Mouse (Mus musculus) midbrain, embryonic 14.5 days (tissue): ENCODE results near the gene Mapt. TPM values are rescaled to one million over a fixed set of nuclear protein-coding genes. Genes with fewer than 3 reads are reported as not detected.

Source experiments
- ATAC-seq: fragments of 200-750 bp; cut with Nextera tagmentation; 2 replicates; pipeline ENCODE4 v1.8.0; 2017; ENCODE audit warnings: moderate number of reproducible peaks, moderate library complexity; ENCODE audit not compliant: low FRiP score, low TSS enrichment
- DNase-seq: peaks from one replicate; pipeline ENCODE4 v3.0.0-alpha.2; 2015
- H3K27ac ChIP-seq: fragments of 300-500 bp; sonication (generic); replicated peaks from 2 replicates; pipeline ENCODE4 v1.5.1; 2014; ENCODE audit warnings: mild to moderate bottlenecking, low read depth, low read length, moderate library complexity
- H3K27me3 ChIP-seq: fragments of 300-500 bp; sonication (generic); 2 replicates; pipeline ENCODE4 v1.6.1; 2014; ENCODE audit warnings: low read length, control low read depth, mixed read lengths; ENCODE audit not compliant: control insufficient read depth, insufficient read depth
- H3K36me3 ChIP-seq: fragments of 300-500 bp; sonication (generic); 2 replicates; pipeline ENCODE4 v1.6.1; 2014; ENCODE audit warnings: low read length, control low read depth; ENCODE audit not compliant: control insufficient read depth, insufficient read depth
- H3K4me1 ChIP-seq: fragments of 300-500 bp; sonication (generic); 2 replicates; pipeline ENCODE4 v1.6.1; 2014; ENCODE audit warnings: mild to moderate bottlenecking, antibody characterized with exemption, low read length, control low read depth; ENCODE audit not compliant: control insufficient read depth, insufficient read depth
- H3K4me2 ChIP-seq: fragments of 300-500 bp; sonication (generic); 2 replicates; pipeline ENCODE4 v1.6.1; 2014; ENCODE audit warnings: mild to moderate bottlenecking, low read length, moderate library complexity
- H3K4me3 ChIP-seq: fragments of 300-500 bp; sonication (generic); replicated peaks from 2 replicates; pipeline ENCODE4 v1.5.1; 2014; ENCODE audit warnings: low read depth, low read length
- H3K9ac ChIP-seq: fragments of 300-500 bp; sonication (generic); replicated peaks from 2 replicates; pipeline ENCODE4 v1.6.1; 2014; ENCODE audit warnings: mild to moderate bottlenecking, low read length, moderate library complexity
- H3K9me3 ChIP-seq: fragments of 300-500 bp; sonication (generic); 2 replicates; pipeline ENCODE4 v1.6.1; 2016; ENCODE audit warnings: low read length, control low read depth, mixed read lengths; ENCODE audit not compliant: control insufficient read depth
- WGBS: fragments of 180-500 bp; shearing (Covaris S2); extraction: QIAGEN DNeasy Blood & Tissue Kit; methylation state at CpG from one replicate; pipeline ENCODE4 v1.1.7; 2014; 5-methylcytosine and 5-hydroxymethylcytosine counted together
- polyA plus RNA-seq: library from polyadenylated mRNA; unstranded; fragments of >200 nt; fragmentation: Nextera tagmentation; extraction: Ambion mirVana; gene quantifications from 2 replicates; pipeline ENCODE4 v1.2.1, GENCODE M21; 2014

Gene Mapt
- polyA plus RNA-seq, 1 experiment from 2014 or later = 836 TPM

DNA sequence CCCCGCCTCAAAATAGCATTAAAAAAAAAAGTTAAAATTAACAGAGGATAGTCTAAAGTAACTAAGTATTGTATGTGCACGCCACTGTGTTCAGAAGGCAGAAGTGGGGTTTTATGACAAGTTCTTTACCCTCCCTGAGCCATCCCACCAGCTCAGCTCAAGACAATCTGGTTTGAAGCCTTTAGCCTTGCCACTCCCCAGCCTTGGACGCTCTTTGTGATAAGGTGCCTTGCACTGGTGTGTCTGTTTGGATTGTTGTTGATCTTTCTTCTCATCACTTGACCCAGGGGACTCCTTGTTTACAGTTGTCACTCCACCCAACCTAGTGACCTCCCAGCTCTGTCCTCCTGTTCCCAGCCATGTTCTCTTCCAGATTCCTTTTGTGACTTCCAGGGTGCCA, 86.4 kb downstream of the Mapt start:
- no peak overlapping the region for H3K4me3 ChIP-seq
- no peak overlapping the region for H3K4me2 ChIP-seq
- 87% methylated on average over 3 of the region's 3 CpGs for WGBS
- H3K4me1 ChIP-seq = peaks cover 16% of the 10 kb centered on the region
- no peak for ATAC-seq
- no peak overlapping the region for H3K27ac ChIP-seq
- no peaks in the 10 kb centered on the region for H3K27me3 ChIP-seq
- H3K9me3 ChIP-seq = no peaks in the 10 kb centered on the region
- no peak overlapping the region for H3K9ac ChIP-seq
- no peak for DNase-seq
- peaks cover 47% of the 10 kb centered on the region for H3K36me3 ChIP-seq

DNA sequence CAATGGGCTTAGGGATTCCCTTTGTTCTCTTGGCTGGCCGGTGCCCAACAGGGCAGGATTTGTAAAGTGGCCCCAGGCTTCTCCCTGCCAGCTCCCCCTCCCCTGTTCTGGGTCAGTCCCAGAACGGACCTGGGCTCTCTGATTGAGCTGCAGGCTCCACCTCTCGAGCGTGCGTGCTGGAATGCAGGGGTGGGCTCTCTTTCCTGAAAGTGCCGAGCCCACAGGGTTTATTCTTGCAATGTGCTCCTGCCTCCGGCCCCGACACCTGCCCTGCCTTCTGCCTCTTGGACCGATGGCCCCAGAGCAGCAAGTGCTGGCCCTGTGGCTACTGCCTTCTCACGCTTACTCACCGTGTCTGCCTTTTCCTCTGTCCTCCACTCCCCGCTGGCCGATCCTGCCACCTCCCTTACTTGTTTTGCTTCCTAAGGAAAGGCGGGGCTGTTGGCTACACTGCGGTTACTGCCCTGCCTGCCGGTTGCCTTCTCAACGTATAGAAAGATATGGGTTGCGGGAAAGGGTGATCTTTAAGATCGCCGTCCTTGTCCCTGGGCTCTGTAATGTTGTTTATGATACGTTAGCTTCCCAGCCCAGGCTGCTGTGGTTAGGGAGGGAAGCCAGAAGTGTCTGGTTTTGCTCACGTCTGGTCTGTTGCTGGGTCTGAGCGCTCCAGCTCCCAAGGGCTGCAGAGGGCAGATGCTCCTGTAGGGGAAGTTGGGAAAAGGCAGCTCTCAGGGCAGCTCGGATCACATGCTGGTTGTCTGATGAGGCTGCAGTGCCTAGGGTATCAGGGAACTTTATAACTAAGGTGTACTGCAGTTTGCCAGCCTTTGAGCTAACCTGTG, 88.0 kb downstream of the Mapt start:
- peak overlapping the region; percentile 49 for H3K4me2 ChIP-seq
- peak; percentile 46 for ATAC-seq
- under 1% methylated on average over 24 of the region's 24 CpGs for WGBS

DNA sequence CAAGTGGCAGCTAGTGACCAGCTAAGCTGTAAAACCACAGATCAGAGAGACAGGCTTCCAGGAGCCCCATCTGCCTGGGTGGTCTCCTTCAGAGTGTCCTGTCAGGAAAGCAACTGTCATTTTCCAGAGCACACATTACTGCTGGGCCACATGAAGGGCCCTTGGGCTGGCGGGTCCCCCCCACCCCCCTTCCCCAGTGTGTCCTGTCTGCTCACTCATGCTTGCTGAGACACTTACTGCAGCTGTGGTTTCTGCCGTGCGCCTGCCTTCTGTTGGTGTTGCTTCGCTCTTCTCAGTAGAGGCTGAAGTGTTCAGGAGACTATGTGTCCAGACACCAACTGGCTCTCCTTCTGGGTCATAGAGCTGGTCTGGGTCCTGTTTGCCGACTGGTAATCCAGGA, 89.3 kb downstream of the Mapt start:
- Histone ChIP-seq H3K27ac (no peak overlapping the region), H3K4me1 (peaks cover 16% of the 10 kb centered on the region), H3K36me3 (peaks cover 32% of the 10 kb centered on the region), H3K9me3 (no peaks in the 10 kb centered on the region), H3K9ac (no peak overlapping the region), H3K27me3 (no peaks in the 10 kb centered on the region), H3K4me2 (no peak overlapping the region), H3K4me3 (no peak overlapping the region)
- WGBS = 43% methylated on average over 5 of the region's 5 CpGs
- ATAC-seq (no peak), DNase-seq (no peak)

More for the DNA sequence above, 88.0 kb downstream of the Mapt start:
- no peaks in the 10 kb centered on the region for H3K9me3 ChIP-seq
- H3K36me3 ChIP-seq = peaks cover 39% of the 10 kb centered on the region
- peak; percentile 72 for DNase-seq
- H3K4me3 ChIP-seq = peak overlapping the region; percentile 17
- peak overlapping the region; percentile 42; the same call in 1 of the 2 replicates for H3K27ac ChIP-seq
- H3K9ac ChIP-seq = peak overlapping the region; percentile 14
- H3K27me3 ChIP-seq = no peaks in the 10 kb centered on the region
- peaks cover 16% of the 10 kb centered on the region for H3K4me1 ChIP-seq

DNA sequence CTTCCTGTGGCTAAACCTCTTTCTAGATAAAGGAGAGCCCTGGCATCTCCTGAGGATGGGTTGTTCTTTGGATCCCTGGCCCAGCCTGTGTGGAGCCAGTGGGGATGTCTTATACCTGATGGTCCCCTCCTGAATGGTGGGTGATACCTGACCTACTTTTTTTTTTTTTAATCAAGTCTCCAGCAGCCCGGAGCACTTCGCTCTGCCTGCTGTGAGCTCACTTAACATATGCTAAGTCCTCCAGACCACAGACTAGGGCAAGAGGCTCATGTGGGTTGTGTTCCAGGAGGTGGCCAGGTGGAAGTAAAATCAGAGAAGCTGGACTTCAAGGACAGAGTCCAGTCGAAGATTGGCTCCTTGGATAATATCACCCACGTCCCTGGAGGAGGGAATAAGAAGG, 91.0 kb downstream of the Mapt start:
- no peak overlapping the region for H3K27ac ChIP-seq
- H3K4me2 ChIP-seq = no peak overlapping the region
- H3K4me1 ChIP-seq = peaks cover 16% of the 10 kb centered on the region
- no peak for DNase-seq
- H3K27me3 ChIP-seq = no peaks in the 10 kb centered on the region
- WGBS = 33% methylated on average over 4 of the region's 4 CpGs
- no peak overlapping the region for H3K9ac ChIP-seq
- peaks cover 30% of the 10 kb centered on the region for H3K36me3 ChIP-seq
- no peak for ATAC-seq
- no peaks in the 10 kb centered on the region for H3K9me3 ChIP-seq
- H3K4me3 ChIP-seq = no peak overlapping the region

DNA sequence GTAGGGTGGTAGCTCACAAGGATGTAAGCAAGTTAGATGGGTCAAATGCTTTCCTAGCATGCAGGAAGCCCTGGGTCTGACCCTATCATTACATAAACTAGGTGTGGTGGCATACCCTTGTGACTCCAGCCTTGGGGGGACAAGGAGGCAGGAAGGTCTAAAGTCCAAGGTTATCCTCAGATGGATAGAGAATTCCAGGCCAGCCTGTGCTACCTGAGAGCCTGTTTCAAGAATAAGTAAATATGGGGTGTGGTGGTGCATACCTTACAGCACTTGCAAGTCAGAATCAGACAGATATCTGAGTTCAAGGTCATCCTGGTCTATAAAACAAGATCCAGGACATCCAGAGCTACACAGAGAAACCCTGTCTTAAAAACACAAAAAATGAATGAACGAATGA, 96.3 kb downstream of the Mapt start:
- no peak overlapping the region for H3K4me2 ChIP-seq
- WGBS = 93% methylated on average over 1 of the region's 1 CpGs
- DNase-seq (no peak), ATAC-seq (no peak)
- H3K27ac ChIP-seq = no peak overlapping the region
- H3K9me3 ChIP-seq = no peaks in the 10 kb centered on the region
- no peak overlapping the region for H3K9ac ChIP-seq
- H3K4me1 ChIP-seq = no peaks in the 10 kb centered on the region
- H3K36me3 ChIP-seq = peaks cover 58% of the 10 kb centered on the region
- H3K27me3 ChIP-seq = no peaks in the 10 kb centered on the region
- no peak overlapping the region for H3K4me3 ChIP-seq

DNA sequence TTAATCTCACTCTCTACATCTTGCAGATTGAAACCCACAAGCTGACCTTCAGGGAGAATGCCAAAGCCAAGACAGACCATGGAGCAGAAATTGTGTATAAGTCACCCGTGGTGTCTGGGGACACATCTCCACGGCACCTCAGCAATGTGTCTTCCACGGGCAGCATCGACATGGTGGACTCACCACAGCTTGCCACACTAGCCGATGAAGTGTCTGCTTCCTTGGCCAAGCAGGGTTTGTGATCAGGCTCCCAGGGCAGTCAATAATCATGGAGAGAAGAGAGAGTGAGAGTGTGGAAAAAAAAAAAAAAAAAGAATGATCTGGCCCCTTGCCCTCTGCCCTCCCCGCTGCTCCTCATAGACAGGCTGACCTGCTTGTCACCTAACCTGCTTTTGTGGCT, 96.8 kb downstream of the Mapt start:
- H3K27me3 ChIP-seq = no peaks in the 10 kb centered on the region
- no peak overlapping the region for H3K27ac ChIP-seq
- H3K4me3 ChIP-seq = no peak overlapping the region
- DNase-seq (no peak), ATAC-seq (no peak)
- H3K36me3 ChIP-seq = peaks cover 58% of the 10 kb centered on the region
- H3K9me3 ChIP-seq = no peaks in the 10 kb centered on the region
- H3K4me2 ChIP-seq = no peak overlapping the region
- no peak overlapping the region for H3K9ac ChIP-seq
- H3K4me1 ChIP-seq = no peaks in the 10 kb centered on the region
- 90% methylated on average over 6 of the region's 6 CpGs for WGBS

DNA sequence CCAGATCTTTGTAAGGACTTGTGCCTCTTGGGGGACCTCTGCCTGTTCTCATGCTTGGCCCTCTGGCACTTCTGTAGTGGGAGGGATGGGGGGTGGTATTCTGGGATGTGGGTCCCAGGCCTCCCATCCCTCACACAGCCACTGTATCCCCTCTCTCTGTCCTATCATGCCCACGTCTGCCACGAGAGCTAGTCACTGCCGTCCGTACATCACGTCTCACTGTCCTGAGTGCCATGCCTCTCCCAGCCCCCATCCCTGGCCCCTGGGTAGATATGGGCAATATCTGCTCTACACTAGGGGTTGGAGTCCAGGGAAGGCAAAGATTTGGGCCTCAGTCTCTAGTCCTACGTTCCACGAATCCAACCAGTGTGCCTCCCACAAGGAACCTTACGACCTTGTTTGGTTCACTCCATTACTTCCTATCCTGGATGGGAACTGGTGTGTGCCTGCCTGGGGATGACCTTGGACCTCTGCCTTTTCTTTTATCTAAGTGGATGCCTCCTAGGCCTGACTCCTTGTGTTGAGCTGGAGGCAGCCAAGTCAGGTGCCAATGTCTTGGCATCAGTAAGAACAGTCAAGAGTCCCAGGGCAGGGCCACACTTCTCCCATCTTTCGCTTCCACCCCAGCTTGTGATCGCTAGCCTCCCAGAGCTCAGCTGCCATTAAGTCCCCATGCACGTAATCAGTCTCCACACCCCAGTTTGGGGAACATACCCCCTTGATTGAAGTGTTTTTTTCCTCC, 98.2 kb downstream of the Mapt start:
- H3K4me3 ChIP-seq = no peak overlapping the region
- DNase-seq = no peak
- WGBS = 88% methylated on average over 11 of the region's 11 CpGs
- no peak overlapping the region for H3K4me2 ChIP-seq
- H3K4me1 ChIP-seq = no peaks in the 10 kb centered on the region
- no peaks in the 10 kb centered on the region for H3K9me3 ChIP-seq
- H3K9ac ChIP-seq = no peak overlapping the region
- no peak overlapping the region for H3K27ac ChIP-seq
- H3K36me3 ChIP-seq = peaks cover 66% of the 10 kb centered on the region
- no peak for ATAC-seq
- no peaks in the 10 kb centered on the region for H3K27me3 ChIP-seq

DNA sequence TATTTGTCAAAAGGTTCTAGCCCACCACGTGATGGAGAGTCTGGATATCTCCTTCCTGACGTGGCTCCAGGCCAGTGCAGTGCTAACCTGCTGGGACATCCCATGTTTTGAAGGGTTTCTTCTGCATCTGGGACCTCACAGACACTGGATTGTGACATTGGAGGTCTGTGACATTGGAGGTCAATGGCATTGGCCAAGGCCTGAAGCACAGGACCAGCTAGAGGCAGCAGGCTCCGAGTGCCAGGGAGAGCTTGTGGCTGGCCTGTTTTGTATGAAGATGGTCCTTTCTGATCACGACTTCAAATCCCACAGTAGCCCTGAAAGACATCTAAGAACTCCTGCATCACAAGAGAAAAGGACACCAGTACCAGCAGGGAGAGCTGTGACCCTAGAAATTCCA, 99.0 kb downstream of the Mapt start:
- WGBS = 88% methylated on average over 4 of the region's 4 CpGs
- H3K36me3 ChIP-seq = peaks cover 74% of the 10 kb centered on the region
- no peaks in the 10 kb centered on the region for H3K27me3 ChIP-seq
- no peak overlapping the region for H3K4me3 ChIP-seq
- ATAC-seq = no peak
- H3K4me1 ChIP-seq = no peaks in the 10 kb centered on the region
- H3K9ac ChIP-seq = no peak overlapping the region
- H3K4me2 ChIP-seq = no peak overlapping the region
- H3K27ac ChIP-seq = no peak overlapping the region
- no peaks in the 10 kb centered on the region for H3K9me3 ChIP-seq
- DNase-seq = no peak
